Mouse (Mus musculus): Measurements from ENCODE around the gene Arhgef10l. TPM values are rescaled to one million over a fixed set of nuclear protein-coding genes. Genes with fewer than 3 reads are reported as not detected.

Gene Arhgef10l
- polyA plus RNA-seq, 1 experiment from 2014 or later: 18.4 TPM

DNA sequence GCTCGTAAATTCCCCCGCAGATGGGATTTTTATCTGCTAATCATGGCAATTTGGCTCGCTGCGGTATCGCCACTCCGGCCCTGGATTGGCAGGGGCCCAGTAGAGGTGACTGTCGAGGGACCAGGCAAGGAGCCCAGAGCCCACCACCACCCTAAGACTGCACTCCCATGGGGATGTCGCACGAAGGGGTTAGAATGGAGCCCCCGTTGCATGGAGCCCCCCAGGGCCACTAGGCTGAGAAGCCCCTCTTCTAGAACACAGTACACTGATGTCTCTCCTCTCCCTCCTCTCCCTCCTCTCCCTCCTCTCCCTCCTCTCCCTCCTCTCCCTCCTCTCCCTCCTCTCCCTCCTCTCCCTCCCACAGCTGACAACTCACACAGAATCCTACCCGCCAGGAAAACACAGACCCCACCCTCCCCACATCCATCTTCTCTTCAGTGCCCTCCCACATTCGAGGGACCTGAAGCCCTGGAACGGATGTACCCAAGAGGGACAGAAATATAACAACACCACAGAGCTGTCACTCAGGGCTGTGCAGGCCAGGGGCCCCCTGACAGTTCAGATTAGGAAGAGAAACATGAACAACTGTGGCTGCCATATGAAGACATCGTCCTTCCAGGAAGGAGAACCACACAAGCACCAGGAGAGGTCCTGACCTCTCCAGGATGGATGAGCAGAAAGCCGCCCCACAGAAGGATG is 185.3 kb downstream of the Arhgef10l start:
- Histone ChIP-seq H3K9me3 (replicated peaks; ENCODE audit: control insufficient read depth, low read length) (no peaks in the 10 kb centered on the region), H3K4me1 (ENCODE audit: control insufficient read depth, insufficient read depth, low read length) (no peaks in the 10 kb centered on the region), H3K27ac (ENCODE audit: low read length) (no peak overlapping the region), H3K27me3 (ENCODE audit: control insufficient read depth, insufficient read depth, low read length) (no peaks in the 10 kb centered on the region), H3K36me3 (ENCODE audit: control insufficient read depth, insufficient read depth, low read length) (no peaks in the 10 kb centered on the region), H3K4me2 (ENCODE audit: low read depth, low read length) (no peak overlapping the region), H3K4me3 (replicated peaks; ENCODE audit: low read length) (no peak overlapping the region), H3K9ac (ENCODE audit: low read length) (no peak overlapping the region)
- WGBS: 32% methylated on average over 15 of the region's 15 CpGs
- no peak for ATAC-seq (ENCODE audit: insufficient read depth, low FRiP score)

DNA sequence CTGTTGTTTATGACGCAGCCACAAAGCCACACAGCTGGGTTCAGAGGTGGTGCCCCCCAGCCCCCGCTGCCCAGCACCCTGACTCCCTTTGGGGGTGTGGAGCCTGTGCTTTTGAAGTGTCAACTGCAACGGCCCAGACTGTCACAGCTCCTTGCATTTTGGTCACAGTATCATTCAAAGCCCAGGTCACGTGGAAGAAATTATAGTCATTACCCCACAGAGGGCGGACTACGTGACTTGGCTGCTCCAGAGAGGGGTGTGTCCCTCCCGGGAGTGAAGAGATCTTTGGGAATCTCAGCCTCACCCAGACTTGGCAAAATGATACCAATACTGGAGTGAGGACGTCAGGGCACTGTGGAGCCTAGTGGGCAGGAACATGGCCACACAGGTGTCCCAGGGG is 190.6 kb downstream of the Arhgef10l start:
- WGBS: 68% methylated on average over 8 of the region's 8 CpGs

DNA sequence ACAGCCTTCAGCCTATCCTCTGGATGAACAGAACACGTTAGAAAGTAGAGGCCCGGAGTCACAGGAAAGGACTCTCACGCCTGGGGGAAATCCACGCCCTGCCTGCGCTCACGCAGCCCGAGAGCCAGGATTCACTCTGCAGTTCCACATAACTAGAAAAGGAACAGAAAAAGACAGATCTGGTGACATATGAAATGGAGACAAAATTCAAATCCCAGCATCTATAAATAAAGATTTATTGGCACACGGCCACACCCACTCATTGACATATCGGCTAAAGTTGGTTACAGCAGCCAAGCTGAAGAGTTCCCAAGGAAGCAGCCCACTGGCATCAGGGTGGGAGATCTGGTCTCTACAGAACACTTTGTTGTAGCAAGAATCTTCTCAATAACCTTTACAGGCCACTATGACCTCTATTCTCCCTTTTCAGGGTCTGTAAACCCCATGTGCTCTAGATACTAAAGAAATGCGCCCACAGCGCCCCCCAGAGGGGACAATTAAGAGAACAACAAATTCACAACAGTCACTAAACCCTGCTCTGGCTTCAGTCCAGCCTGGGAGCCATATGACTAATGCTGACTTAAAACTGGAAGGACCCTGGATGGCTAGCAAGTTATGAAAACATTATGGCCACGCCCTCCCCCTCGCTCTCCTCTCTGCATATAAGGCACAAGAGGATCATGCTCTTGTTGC is 195.9 kb downstream of the Arhgef10l start:
- Histone ChIP-seq H3K4me1 (ENCODE audit: control insufficient read depth, insufficient read depth, low read length) (no peaks in the 10 kb centered on the region), H3K9ac (ENCODE audit: low read length) (no peak overlapping the region), H3K9me3 (replicated peaks; ENCODE audit: control insufficient read depth, low read length) (no peaks in the 10 kb centered on the region), H3K27me3 (ENCODE audit: control insufficient read depth, insufficient read depth, low read length) (no peaks in the 10 kb centered on the region), H3K27ac (ENCODE audit: low read length) (no peak overlapping the region), H3K36me3 (ENCODE audit: control insufficient read depth, insufficient read depth, low read length) (no peaks in the 10 kb centered on the region), H3K4me3 (replicated peaks; ENCODE audit: low read length) (no peak overlapping the region), H3K4me2 (ENCODE audit: low read depth, low read length) (no peak overlapping the region)
- WGBS: 66% methylated on average over 13 of the region's 13 CpGs
- ATAC-seq (ENCODE audit: insufficient read depth, low FRiP score): no peak

More for the DNA sequence above, 190.6 kb downstream of the Arhgef10l start:
- no peak overlapping the region for H3K4me3 ChIP-seq (replicated peaks; ENCODE audit: low read length)
- H3K4me1 ChIP-seq (ENCODE audit: control insufficient read depth, insufficient read depth, low read length): no peaks in the 10 kb centered on the region
- H3K4me2 ChIP-seq (ENCODE audit: low read depth, low read length): no peak overlapping the region
- H3K9me3 ChIP-seq (replicated peaks; ENCODE audit: control insufficient read depth, low read length): no peaks in the 10 kb centered on the region
- H3K36me3 ChIP-seq (ENCODE audit: control insufficient read depth, insufficient read depth, low read length): no peaks in the 10 kb centered on the region
- no peak for ATAC-seq (ENCODE audit: insufficient read depth, low FRiP score)
- H3K27me3 ChIP-seq (ENCODE audit: control insufficient read depth, insufficient read depth, low read length): no peaks in the 10 kb centered on the region
- no peak overlapping the region for H3K27ac ChIP-seq (ENCODE audit: low read length)
- H3K9ac ChIP-seq (ENCODE audit: low read length): no peak overlapping the region

DNA sequence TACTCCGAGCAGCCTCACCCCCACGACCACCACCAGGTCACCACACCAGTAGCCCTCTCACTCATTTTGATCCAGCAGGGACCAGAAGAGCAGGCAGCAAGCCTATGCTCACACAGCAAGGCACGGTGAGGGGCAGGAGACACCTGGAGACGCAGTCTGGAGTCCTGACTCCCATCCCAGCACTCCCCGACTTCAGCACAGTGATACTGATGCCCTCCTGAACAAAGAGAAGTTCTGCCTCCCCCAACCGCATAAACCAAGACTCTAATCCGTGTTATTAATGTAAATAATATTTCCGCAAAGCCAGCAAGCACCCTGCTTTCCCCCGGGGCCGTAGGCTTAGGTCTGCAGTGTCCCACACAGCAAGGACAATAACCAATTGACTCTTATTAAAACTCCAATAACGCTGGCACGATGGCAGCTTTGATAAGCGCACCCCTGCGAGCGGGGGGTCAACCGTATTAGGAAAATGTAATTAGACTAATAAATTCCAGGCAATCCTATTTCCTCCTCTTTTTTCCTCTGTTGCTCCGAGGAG is 198.5 kb downstream of the Arhgef10l start:
- WGBS: 68% methylated on average over 17 of the region's 17 CpGs
- H3K9me3 ChIP-seq (replicated peaks; ENCODE audit: control insufficient read depth, low read length): no peaks in the 10 kb centered on the region
- H3K27me3 ChIP-seq (ENCODE audit: control insufficient read depth, insufficient read depth, low read length): no peaks in the 10 kb centered on the region
- H3K4me3 ChIP-seq (replicated peaks; ENCODE audit: low read length): no peak overlapping the region
- ATAC-seq (ENCODE audit: insufficient read depth, low FRiP score): no peak
- H3K4me1 ChIP-seq (ENCODE audit: control insufficient read depth, insufficient read depth, low read length): no peaks in the 10 kb centered on the region
- H3K36me3 ChIP-seq (ENCODE audit: control insufficient read depth, insufficient read depth, low read length): no peaks in the 10 kb centered on the region
- no peak overlapping the region for H3K9ac ChIP-seq (ENCODE audit: low read length)
- no peak overlapping the region for H3K27ac ChIP-seq (ENCODE audit: low read length)
- H3K4me2 ChIP-seq (ENCODE audit: low read depth, low read length): no peak overlapping the region

Small RNA genes lying within 50 kb of the gene (microRNA-seq; reads per million reads assigned to microRNA genes)
- not detected for gene Gm23045

Other genes starting within 250 kb of the Arhgef10l start
- 15.1 and 16.2 TPM in 2 replicates for gene Rcc2, start 34.5 kb upstream of the Arhgef10l start, polyA plus RNA-seq (2015; fragmentation: Nextera tagmentation; extraction: Ambion mirVana)
- gene Padi6, start 76.6 kb upstream of the Arhgef10l start, polyA plus RNA-seq (2015; fragmentation: Nextera tagmentation; extraction: Ambion mirVana): 0.05 and 0.21 TPM in 2 replicates
- gene Padi4, start 108.2 kb upstream of the Arhgef10l start, polyA plus RNA-seq (2015; fragmentation: Nextera tagmentation; extraction: Ambion mirVana): 2.0 and 2.4 TPM in 2 replicates
- gene Padi3, start 144.6 kb upstream of the Arhgef10l start, polyA plus RNA-seq (2015; fragmentation: Nextera tagmentation; extraction: Ambion mirVana): 0.09 and 0.18 TPM in 2 replicates
- 0.31 and 0.91 TPM in 2 replicates for gene Padi1, start 179.8 kb upstream of the Arhgef10l start, polyA plus RNA-seq (2015; fragmentation: Nextera tagmentation; extraction: Ambion mirVana)
- gene Padi2, start 240.3 kb upstream of the Arhgef10l start, polyA plus RNA-seq (2015; fragmentation: Nextera tagmentation; extraction: Ambion mirVana): 3.2 and 4.0 TPM in 2 replicates

Measured in stomach, embryonic 16.5 days (tissue).